Mouse (Mus musculus) midbrain, embryonic 14.5 days (tissue): Measurements from ENCODE around the gene Gga2. TPM values are rescaled to one million over a fixed set of nuclear protein-coding genes. Genes with fewer than 3 reads are reported as not detected.

Source experiments
- ATAC-seq: fragments of 200-750 bp; cut with Nextera tagmentation; 2 replicates; pipeline ENCODE4 v1.8.0; 2017; ENCODE audit warnings: moderate number of reproducible peaks, moderate library complexity; ENCODE audit not compliant: low FRiP score, low TSS enrichment
- DNase-seq: peaks from one replicate; pipeline ENCODE4 v3.0.0-alpha.2; 2015
- H3K27ac ChIP-seq: fragments of 300-500 bp; sonication (generic); replicated peaks from 2 replicates; pipeline ENCODE4 v1.5.1; 2014; ENCODE audit warnings: mild to moderate bottlenecking, low read depth, low read length, moderate library complexity
- H3K27me3 ChIP-seq: fragments of 300-500 bp; sonication (generic); 2 replicates; pipeline ENCODE4 v1.6.1; 2014; ENCODE audit warnings: low read length, control low read depth, mixed read lengths; ENCODE audit not compliant: control insufficient read depth, insufficient read depth
- H3K36me3 ChIP-seq: fragments of 300-500 bp; sonication (generic); 2 replicates; pipeline ENCODE4 v1.6.1; 2014; ENCODE audit warnings: low read length, control low read depth; ENCODE audit not compliant: control insufficient read depth, insufficient read depth
- H3K4me1 ChIP-seq: fragments of 300-500 bp; sonication (generic); 2 replicates; pipeline ENCODE4 v1.6.1; 2014; ENCODE audit warnings: mild to moderate bottlenecking, antibody characterized with exemption, low read length, control low read depth; ENCODE audit not compliant: control insufficient read depth, insufficient read depth
- H3K4me2 ChIP-seq: fragments of 300-500 bp; sonication (generic); 2 replicates; pipeline ENCODE4 v1.6.1; 2014; ENCODE audit warnings: mild to moderate bottlenecking, low read length, moderate library complexity
- H3K4me3 ChIP-seq: fragments of 300-500 bp; sonication (generic); replicated peaks from 2 replicates; pipeline ENCODE4 v1.5.1; 2014; ENCODE audit warnings: low read depth, low read length
- H3K9ac ChIP-seq: fragments of 300-500 bp; sonication (generic); replicated peaks from 2 replicates; pipeline ENCODE4 v1.6.1; 2014; ENCODE audit warnings: mild to moderate bottlenecking, low read length, moderate library complexity
- H3K9me3 ChIP-seq: fragments of 300-500 bp; sonication (generic); 2 replicates; pipeline ENCODE4 v1.6.1; 2016; ENCODE audit warnings: low read length, control low read depth, mixed read lengths; ENCODE audit not compliant: control insufficient read depth
- WGBS: fragments of 180-500 bp; shearing (Covaris S2); extraction: QIAGEN DNeasy Blood & Tissue Kit; methylation state at CpG from one replicate; pipeline ENCODE4 v1.1.7; 2014; 5-methylcytosine and 5-hydroxymethylcytosine counted together
- polyA plus RNA-seq: library from polyadenylated mRNA; unstranded; fragments of >200 nt; fragmentation: Nextera tagmentation; extraction: Ambion mirVana; gene quantifications from 2 replicates; pipeline ENCODE4 v1.2.1, GENCODE M21; 2014

Gga2 gene
- polyA plus RNA-seq, 1 experiment from 2014 or later: 33.3 TPM

DNA sequence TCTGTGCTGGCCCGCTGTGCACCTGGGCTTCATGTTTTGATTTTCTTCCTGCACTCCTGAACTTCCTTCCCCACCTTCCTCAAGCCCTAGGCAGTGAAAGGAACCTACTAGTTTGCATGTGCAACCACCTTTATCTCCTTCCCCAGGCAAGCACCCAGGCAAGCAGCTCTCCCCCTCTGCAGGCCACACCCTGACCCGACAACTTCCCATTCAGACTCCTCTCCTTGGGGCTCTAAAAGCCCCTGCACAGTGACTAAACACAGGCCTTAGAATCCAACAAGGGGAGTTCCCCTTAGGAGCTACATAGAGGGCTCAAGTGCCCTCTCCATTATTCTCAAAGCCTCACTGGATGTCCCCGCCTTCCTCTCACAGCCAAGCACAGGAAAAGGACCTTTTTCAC, 2.8 kb downstream of the Gga2 start:
- no peak for DNase-seq
- Histone ChIP-seq H3K4me2 (peak overlapping the region; percentile 67), H3K4me3 (no peak overlapping the region), H3K27ac (no peak overlapping the region), H3K9me3 (no peaks in the 10 kb centered on the region), H3K27me3 (no peaks in the 10 kb centered on the region), H3K9ac (no peak overlapping the region), H3K4me1 (peaks cover 31% of the 10 kb centered on the region), H3K36me3 (no peaks in the 10 kb centered on the region)
- WGBS: 72% methylated on average over 3 of the region's 3 CpGs
- no peak for ATAC-seq

DNA sequence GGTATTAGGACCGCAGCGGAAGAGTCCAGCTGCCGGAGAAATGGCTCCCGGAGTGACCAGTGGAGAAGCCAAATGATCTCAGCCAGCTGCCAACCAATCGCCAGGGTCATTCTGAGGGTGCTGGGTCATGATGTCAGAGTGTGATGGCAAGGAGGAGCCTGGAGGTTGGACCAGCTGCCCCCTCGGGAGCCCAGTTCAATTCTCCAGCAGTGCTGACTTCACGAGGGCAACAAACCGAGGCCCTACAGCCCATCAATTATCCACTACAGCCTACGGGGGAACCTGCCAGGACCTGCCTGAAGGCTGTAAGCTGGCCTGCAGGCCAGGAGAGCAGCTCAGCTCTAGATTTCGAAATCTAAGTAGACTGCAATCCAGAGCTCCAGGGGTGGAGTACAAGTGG, 5.3 kb downstream of the Gga2 start:
- peaks cover 17% of the 10 kb centered on the region for H3K36me3 ChIP-seq
- H3K9ac ChIP-seq: no peak overlapping the region
- 0 out of 2 replicates have a peak overlapping the region, but pooled peaks have one; percentile 1 for H3K4me3 ChIP-seq
- H3K4me1 ChIP-seq: peaks cover 31% of the 10 kb centered on the region
- ATAC-seq: no peak
- no peak overlapping the region; the same call in 1 of the 2 replicates for H3K27ac ChIP-seq
- WGBS: 66% methylated on average over 10 of the region's 10 CpGs
- H3K27me3 ChIP-seq: no peaks in the 10 kb centered on the region
- H3K9me3 ChIP-seq: no peaks in the 10 kb centered on the region
- no peak for DNase-seq
- peak overlapping the region; percentile 15; the same call in 1 of the 2 replicates for H3K4me2 ChIP-seq

DNA sequence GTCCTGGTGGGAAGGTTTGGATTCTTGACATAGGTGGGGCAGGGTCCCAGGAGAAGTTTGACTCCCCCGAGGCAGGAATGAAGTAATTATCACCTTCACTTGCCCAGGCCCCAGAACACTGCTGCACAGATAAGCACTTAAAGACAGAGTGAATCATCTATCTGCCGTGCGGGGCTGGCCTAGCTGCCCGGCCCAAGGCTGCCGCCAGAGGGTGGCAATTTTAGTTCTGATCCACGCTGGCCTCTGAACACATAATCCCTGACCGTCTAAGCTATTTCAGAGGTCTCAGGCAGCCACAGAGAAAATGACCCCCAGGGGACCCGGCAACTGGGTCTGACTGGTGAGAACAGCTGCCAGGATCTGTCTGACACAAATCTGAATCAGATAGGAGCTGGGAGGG, 5.9 kb downstream of the Gga2 start:
- Histone ChIP-seq H3K4me1 (peaks cover 31% of the 10 kb centered on the region), H3K9me3 (no peaks in the 10 kb centered on the region), H3K9ac (no peak overlapping the region), H3K4me3 (0 out of 2 replicates have a peak overlapping the region, but pooled peaks have one; percentile 1), H3K36me3 (peaks cover 23% of the 10 kb centered on the region), H3K4me2 (0 out of 2 replicates have a peak overlapping the region, but pooled peaks have one; percentile 15), H3K27me3 (no peaks in the 10 kb centered on the region), H3K27ac (no peak overlapping the region)
- ATAC-seq: no peak
- no peak for DNase-seq
- 43% methylated on average over 8 of the region's 8 CpGs for WGBS

DNA sequence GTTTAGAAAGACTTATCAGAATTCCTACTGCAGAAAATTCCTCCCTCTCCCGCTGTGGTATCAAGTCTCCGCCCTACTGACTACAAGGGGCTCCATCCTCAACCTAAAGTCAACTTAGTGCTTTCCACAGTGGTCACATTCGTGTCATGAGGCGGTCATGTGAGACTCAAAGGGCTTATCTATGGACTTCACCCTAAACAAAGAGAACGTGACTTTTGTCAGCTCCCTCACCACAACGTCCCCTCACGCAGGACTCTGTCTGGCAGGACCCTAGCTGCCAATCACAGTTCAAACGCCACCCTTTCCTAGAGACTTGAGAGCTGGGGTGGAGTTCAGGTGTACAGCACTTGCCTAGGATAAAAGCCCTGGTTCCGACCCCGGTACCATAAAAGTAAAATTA, 8.1 kb downstream of the Gga2 start:
- DNase-seq (no peak), ATAC-seq (no peak)
- Histone ChIP-seq H3K36me3 (peaks cover 43% of the 10 kb centered on the region), H3K4me1 (peaks cover 14% of the 10 kb centered on the region), H3K27me3 (no peaks in the 10 kb centered on the region), H3K4me3 (no peak overlapping the region), H3K9me3 (no peaks in the 10 kb centered on the region), H3K4me2 (no peak overlapping the region), H3K27ac (no peak overlapping the region), H3K9ac (no peak overlapping the region)
- WGBS: 85% methylated on average over 10 of the region's 10 CpGs

DNA sequence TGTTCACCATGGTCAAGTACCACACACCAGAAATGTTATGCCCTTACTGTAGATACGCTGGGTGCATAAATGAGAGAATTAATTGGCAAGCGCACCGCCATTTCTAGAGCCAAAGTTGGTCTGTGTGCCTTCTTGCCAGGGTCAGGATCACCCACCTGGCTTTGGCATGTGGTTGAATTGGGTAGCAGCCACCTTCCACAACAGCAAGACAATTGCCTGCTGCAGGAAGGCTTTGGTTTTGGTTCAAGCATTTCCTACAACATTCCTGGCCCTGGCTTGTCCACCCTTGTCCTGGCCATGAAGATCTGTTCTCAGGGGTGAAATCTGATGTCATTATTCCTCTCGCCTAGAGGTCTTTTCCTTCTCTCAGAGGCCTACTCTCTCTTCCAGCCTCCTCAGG, 8.7 kb downstream of the Gga2 start:
- Histone ChIP-seq H3K4me3 (no peak overlapping the region), H3K27ac (no peak overlapping the region), H3K27me3 (no peaks in the 10 kb centered on the region), H3K4me1 (peaks cover 14% of the 10 kb centered on the region), H3K9me3 (no peaks in the 10 kb centered on the region), H3K9ac (no peak overlapping the region), H3K4me2 (no peak overlapping the region), H3K36me3 (peaks cover 48% of the 10 kb centered on the region)
- WGBS: 95% methylated on average over 4 of the region's 4 CpGs
- no peak for ATAC-seq
- no peak for DNase-seq

DNA sequence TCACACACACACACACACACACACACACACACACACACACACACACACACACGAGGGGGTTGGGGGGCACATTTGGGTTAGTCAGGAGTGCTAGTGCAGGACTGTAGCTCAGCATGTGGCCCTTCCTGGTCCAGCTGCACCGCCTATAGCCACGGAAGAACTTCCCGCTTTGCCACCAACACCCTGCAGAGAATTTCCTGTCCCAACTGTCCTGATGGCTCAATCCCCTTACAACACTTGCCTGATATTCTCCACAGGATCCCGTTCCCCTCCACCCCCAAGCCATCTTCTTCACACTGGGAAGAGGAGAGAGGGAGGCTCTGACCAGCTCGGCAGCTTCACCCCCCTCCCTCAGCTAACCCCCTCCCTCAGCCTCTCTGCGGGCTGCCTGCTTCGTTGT, 20.6 kb downstream of the Gga2 start:
- Histone ChIP-seq H3K4me2 (no peak overlapping the region), H3K4me3 (no peak overlapping the region), H3K9ac (no peak overlapping the region), H3K36me3 (peaks cover 94% of the 10 kb centered on the region), H3K27ac (no peak overlapping the region), H3K4me1 (no peaks in the 10 kb centered on the region), H3K9me3 (no peaks in the 10 kb centered on the region), H3K27me3 (no peaks in the 10 kb centered on the region)
- no peak for DNase-seq
- 71% methylated on average over 8 of the region's 8 CpGs for WGBS
- no peak for ATAC-seq

DNA sequence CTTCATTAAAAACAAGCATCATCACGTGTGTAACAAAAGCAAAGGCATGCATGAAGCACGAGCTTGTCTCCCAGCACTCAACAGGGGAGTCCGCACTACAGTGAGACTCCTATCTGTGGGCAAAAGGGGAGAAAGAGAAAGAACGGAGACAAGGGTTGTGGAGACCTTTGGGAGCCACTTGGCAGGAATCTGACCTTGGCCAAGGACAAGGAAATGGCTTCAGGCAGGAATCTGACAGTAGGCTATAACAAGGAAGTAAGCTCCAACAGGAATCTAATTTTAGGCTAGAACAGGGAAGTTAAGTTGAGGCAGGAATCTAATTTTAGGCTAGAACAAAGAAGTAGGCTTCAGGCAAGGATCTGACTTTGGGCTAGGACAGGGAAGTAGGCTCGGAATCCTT, 25.1 kb downstream of the Gga2 start:
- no peaks in the 10 kb centered on the region for H3K9me3 ChIP-seq
- no peaks in the 10 kb centered on the region for H3K27me3 ChIP-seq
- peaks cover 94% of the 10 kb centered on the region for H3K36me3 ChIP-seq
- H3K27ac ChIP-seq: no peak overlapping the region
- H3K9ac ChIP-seq: no peak overlapping the region
- 93% methylated on average over 5 of the region's 5 CpGs for WGBS
- H3K4me2 ChIP-seq: no peak overlapping the region
- DNase-seq (no peak), ATAC-seq (no peak)
- H3K4me3 ChIP-seq: no peak overlapping the region
- H3K4me1 ChIP-seq: no peaks in the 10 kb centered on the region

DNA sequence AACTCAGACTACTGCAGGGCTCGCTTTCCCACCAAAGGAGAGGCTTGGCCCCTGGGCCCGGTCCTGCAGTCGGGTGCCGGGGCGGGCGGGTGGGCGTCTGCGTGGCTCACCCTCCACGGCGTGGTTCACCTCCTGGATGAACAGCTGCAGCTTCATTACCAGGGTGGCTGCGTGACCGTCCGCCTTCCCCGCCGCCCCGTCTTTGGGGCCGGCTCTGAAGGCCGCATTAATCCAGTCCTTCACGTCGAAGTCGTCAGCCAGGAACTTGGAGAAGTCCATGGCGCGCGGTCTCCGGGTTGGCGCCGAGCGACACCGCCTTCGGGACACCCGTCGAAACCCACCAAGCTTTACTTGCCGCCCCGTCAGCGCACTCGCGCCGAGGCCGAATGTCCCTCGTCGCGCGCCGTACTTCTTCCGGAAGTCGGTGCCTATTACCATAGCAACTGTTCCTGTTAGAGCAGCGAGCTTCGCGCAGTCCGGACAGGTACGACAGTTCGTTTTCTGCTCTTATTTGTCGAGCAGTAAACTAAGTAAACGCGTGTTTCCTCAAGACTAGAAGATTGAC, 39.6 kb downstream of the Gga2 start, which contains the start of gene Cog7:
Cog7 (minus strand) TSS at position 405 of the 565 bp plus-strand sequence.
- H3K27ac ChIP-seq: no peak within 1 kb of the TSS
- peak within 1 kb of the TSS; percentile 66 for H3K4me3 ChIP-seq
- H3K4me2 ChIP-seq: peak within 1 kb of the TSS; percentile 64
- no peaks in the 10 kb centered on the region for H3K27me3 ChIP-seq
- H3K36me3 ChIP-seq: peaks cover 10% of the 10 kb centered on the region; the same call in 1 of the 2 replicates
- H3K9me3 ChIP-seq: no peaks in the 10 kb centered on the region
- peak; percentile 83 for ATAC-seq
- H3K9ac ChIP-seq: peak within 1 kb of the TSS; percentile 62
- 0 out of 2 replicates have a peak, but pooled peaks cover 4% of the 10 kb centered on the region for H3K4me1 ChIP-seq
- peak; percentile 97 for DNase-seq
- under 1% methylated on average over 55 of the region's 55 CpGs for WGBS

DNA sequence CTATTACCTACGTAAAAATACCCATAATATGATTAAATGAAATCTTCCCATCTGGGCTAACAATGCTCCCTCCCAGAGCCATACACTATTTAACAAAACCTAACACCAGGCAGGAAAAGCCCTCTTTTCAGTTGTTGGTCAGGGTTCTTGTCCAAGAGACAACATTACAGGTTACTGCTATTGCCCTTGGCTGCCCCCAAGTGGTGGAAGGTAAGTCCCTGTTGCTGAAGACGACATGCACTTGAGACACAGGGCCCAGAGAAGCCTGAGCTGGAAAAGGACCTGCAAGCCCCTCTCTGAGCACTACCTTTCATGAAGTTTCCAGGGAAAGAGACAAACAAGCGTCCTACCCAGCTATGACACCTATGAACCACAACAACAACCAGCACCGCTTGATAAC, 46.0 kb downstream of the Gga2 start:
- H3K9ac ChIP-seq: no peak overlapping the region
- no peak overlapping the region for H3K4me3 ChIP-seq
- H3K9me3 ChIP-seq: no peaks in the 10 kb centered on the region
- no peak overlapping the region for H3K27ac ChIP-seq
- peaks cover 28% of the 10 kb centered on the region for H3K36me3 ChIP-seq
- no peaks in the 10 kb centered on the region for H3K27me3 ChIP-seq
- no peaks in the 10 kb centered on the region for H3K4me1 ChIP-seq
- DNase-seq (peak; percentile 85), ATAC-seq (no peak)
- WGBS: 58% methylated on average over 4 of the region's 4 CpGs
- H3K4me2 ChIP-seq: no peak overlapping the region
